Mouse (Mus musculus): ENCODE measurements at regions not wholly inside any gene's neighbourhood (a gene's known extent, or its start where the extent isn't known, plus 50 kb on each side); places are given as distances from the start of the nearest gene placed in this dataset.

DNA sequence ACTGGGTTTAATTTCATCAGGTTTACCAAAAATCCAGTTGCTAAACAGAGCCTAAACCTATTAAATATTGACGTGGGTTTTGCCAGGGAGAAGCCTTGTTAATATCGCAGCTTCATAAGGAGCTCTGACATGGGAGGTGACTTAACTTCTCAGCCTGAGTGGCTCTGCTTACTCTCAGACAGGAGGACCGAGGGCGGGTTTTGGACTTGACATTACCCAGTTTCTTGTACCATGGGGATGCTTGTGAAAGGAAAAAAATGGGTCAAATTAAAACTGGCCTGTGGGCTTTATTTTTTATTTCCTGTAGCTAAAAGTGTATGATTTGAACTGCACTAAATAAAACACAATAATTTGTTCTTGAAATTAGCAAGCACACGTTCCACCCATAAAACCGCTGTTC, 524.9 kb downstream of the Ccdc171 start:
- ATAC-seq: no peak
- no peak for TF ChIP-seq EP300 (IDR thresholded peaks at IDR 0.05)
- 81% methylated on average over 6 of the region's 6 CpGs for whole genome bisulfite sequencing
- no peak overlapping the region for H3K9ac ChIP-seq (replicated peaks; ENCODE audit: low read depth)
- H3K9me3 ChIP-seq (ENCODE audit: low read length): no peaks in the 10 kb centered on the region
- no peak overlapping the region for H3K27ac ChIP-seq (ENCODE audit: low read length)
- no peak overlapping the region for H3K4me3 ChIP-seq (ENCODE audit: low read depth, low read length)
- no peaks in the 10 kb centered on the region for H3K27me3 ChIP-seq (replicated peaks; ENCODE audit: insufficient read depth, low read length)
- no peak for DNase-seq (ENCODE audit: low spot score)
- no peak overlapping the region for H3K4me2 ChIP-seq (replicated peaks; ENCODE audit: low read depth, low read length)
- H3K36me3 ChIP-seq (ENCODE audit: insufficient read depth, low read length): no peaks in the 10 kb centered on the region
- H3K4me1 ChIP-seq (ENCODE audit: insufficient read depth, low read depth, low read length): no peaks in the 10 kb centered on the region

DNA sequence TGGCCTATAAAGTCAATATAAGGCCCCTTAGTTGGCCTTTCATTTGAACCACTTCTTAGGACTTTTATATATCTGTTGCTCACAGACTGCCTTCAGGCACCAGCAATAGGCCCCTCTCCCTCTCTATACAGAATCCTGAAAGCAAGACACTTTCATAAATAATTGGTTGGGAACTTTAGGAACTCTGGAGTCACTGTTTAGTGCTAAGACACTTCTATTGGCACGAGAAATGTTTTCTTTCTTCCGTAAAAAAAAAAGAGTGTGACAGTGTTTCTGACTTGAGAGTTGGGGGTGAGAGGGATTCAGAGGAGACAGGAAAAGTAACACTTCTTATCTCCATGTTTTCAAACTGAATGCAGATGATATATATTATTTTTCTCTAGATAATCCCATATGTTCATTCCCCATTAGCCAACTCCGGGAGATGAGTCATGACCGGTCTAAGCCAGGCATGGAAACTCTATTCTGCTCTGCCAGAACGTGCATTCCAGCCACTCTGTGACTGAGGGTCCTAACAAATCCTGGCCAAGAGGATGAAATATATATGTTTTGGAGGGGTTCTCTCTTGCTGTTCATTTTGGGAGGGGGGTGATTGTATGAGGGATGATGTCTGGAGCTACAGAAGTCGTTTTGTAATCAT, 531.6 kb downstream of the Ccdc171 start:
- Histone ChIP-seq H3K4me1 (ENCODE audit: insufficient read depth, low read depth, low read length) (no peaks in the 10 kb centered on the region), H3K9me3 (ENCODE audit: low read length) (no peaks in the 10 kb centered on the region), H3K36me3 (ENCODE audit: insufficient read depth, low read length) (no peaks in the 10 kb centered on the region), H3K27ac (ENCODE audit: low read length) (no peak overlapping the region), H3K4me3 (ENCODE audit: low read depth, low read length) (no peak overlapping the region), H3K9ac (replicated peaks; ENCODE audit: low read depth) (no peak overlapping the region), H3K27me3 (replicated peaks; ENCODE audit: insufficient read depth, low read length) (no peaks in the 10 kb centered on the region), H3K4me2 (replicated peaks; ENCODE audit: low read depth, low read length) (no peak overlapping the region)
- ATAC-seq: peak; percentile 19; the same call in 1 of the 2 replicates
- DNase-seq (ENCODE audit: low spot score): peak; percentile 46
- WGBS: 46% methylated on average over 6 of the region's 6 CpGs
- TF ChIP-seq EP300 (IDR thresholded peaks at IDR 0.05) (no peak), CTCF (IDR thresholded peaks at IDR 0.05) (no peak)

DNA sequence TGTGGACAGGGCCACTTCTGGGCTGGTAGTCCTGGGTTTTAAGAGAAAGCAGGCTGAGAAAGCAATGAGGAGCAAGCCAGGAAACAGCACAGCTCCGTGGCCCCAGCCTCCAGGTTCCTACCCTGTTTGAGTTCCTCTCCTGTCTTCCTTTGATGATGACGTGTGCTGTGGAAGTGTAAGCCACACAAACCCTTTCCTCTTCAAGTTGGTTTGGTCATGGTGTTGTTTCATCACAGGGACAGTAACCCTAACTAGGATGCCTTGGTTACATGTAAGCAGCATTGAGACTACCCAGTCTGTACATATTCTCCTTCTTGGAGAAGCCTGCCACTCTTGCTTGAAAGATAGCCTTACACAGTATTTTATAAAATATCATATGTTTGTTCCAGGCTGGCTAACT, 534.8 kb downstream of the Ccdc171 start:
- no peaks in the 10 kb centered on the region for H3K9me3 ChIP-seq (ENCODE audit: low read length)
- ATAC-seq (no peak), DNase-seq (ENCODE audit: low spot score) (no peak)
- no peak overlapping the region for H3K4me3 ChIP-seq (ENCODE audit: low read depth, low read length)
- H3K9ac ChIP-seq (replicated peaks; ENCODE audit: low read depth): no peak overlapping the region
- H3K4me1 ChIP-seq (ENCODE audit: insufficient read depth, low read depth, low read length): no peaks in the 10 kb centered on the region
- H3K27me3 ChIP-seq (replicated peaks; ENCODE audit: insufficient read depth, low read length): no peaks in the 10 kb centered on the region
- TF ChIP-seq CTCF (IDR thresholded peaks at IDR 0.05) (no peak), EP300 (IDR thresholded peaks at IDR 0.05) (no peak)
- no peaks in the 10 kb centered on the region for H3K36me3 ChIP-seq (ENCODE audit: insufficient read depth, low read length)
- H3K4me2 ChIP-seq (replicated peaks; ENCODE audit: low read depth, low read length): no peak overlapping the region
- H3K27ac ChIP-seq (ENCODE audit: low read length): no peak overlapping the region
- WGBS: 52% methylated on average over 2 of the region's 2 CpGs

DNA sequence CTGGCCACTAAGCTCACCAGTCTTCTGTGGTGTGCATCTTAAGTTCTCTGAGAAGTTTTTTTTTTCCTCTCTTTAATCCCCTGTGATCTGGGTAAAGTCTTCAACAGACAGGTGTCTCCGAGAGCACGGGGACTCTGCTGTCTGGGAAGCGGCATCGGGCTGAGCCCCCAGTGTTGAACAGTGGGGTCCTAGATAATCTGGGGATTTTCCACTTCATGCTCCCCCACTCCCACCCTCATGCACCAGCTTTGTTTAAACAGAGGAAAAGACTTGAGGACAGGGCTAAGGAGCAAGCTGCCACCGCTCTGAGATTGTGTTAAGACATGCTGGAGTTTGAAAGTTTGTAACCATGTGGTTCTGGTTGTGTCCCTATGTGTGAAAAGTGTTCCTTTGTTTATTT, 538.4 kb downstream of the Ccdc171 start:
- TF ChIP-seq EP300 (IDR thresholded peaks at IDR 0.05) (no peak), CTCF (IDR thresholded peaks at IDR 0.05) (no peak)
- Histone ChIP-seq H3K9me3 (ENCODE audit: low read length) (no peaks in the 10 kb centered on the region), H3K4me3 (ENCODE audit: low read depth, low read length) (no peak overlapping the region), H3K9ac (replicated peaks; ENCODE audit: low read depth) (no peak overlapping the region), H3K27me3 (replicated peaks; ENCODE audit: insufficient read depth, low read length) (no peaks in the 10 kb centered on the region), H3K4me1 (ENCODE audit: insufficient read depth, low read depth, low read length) (no peaks in the 10 kb centered on the region), H3K4me2 (replicated peaks; ENCODE audit: low read depth, low read length) (no peak overlapping the region), H3K36me3 (ENCODE audit: insufficient read depth, low read length) (no peaks in the 10 kb centered on the region), H3K27ac (ENCODE audit: low read length) (no peak overlapping the region)
- DNase-seq (ENCODE audit: low spot score): no peak
- 62% methylated on average over 5 of the region's 5 CpGs for WGBS
- no peak for ATAC-seq

DNA sequence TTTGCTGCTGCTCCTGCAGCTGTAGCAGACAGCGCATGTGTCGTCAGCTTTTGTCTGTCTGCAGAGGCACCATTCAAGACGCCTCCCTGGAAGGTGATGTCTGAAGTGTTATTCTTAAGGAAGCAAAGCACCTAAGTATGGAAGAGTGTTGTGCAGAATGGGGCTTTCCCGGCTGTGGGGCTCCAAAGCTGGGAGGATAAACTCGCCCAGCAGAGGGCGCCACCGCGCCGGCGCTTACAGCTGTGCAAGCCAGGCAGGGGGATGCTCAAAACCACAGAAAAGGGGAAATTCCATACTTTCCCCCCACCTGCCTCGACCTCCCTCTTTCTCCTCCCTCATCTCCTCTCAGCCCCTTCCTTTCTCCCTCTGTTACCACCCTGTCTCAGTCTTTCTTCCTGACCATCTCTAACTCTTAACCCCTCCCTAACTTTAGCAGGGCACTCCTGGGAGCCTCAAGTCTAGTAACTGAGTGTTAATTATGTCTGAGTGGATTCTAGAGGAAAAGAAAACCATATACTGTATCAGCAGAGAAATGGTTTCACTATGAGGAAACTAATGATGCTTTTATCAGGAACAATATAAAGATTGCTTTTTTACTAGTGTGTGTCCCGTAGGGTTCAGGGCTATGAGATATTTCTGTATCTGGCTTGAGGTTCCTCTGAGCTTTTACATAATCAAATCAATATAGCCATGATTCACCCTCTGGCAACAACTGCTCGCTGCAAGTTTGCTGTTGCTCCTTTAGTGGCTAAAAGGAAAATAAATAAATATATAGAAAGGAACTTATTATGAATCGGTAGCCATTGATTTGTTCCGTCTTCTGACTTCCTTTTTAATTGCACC, 539.5 kb downstream of the Ccdc171 start:
- peak; percentile 60 for ATAC-seq
- TF ChIP-seq CTCF (IDR thresholded peaks at IDR 0.05) (peak; percentile 87), EP300 (IDR thresholded peaks at IDR 0.05) (no peak)
- H3K27me3 ChIP-seq (replicated peaks; ENCODE audit: insufficient read depth, low read length): no peaks in the 10 kb centered on the region
- no peak overlapping the region for H3K27ac ChIP-seq (ENCODE audit: low read length)
- WGBS: 16% methylated on average over 15 of the region's 15 CpGs
- no peaks in the 10 kb centered on the region for H3K9me3 ChIP-seq (ENCODE audit: low read length)
- peak; percentile 57 for DNase-seq (ENCODE audit: low spot score)
- H3K4me3 ChIP-seq (ENCODE audit: low read depth, low read length): no peak overlapping the region
- no peak overlapping the region for H3K4me2 ChIP-seq (replicated peaks; ENCODE audit: low read depth, low read length)
- no peaks in the 10 kb centered on the region for H3K36me3 ChIP-seq (ENCODE audit: insufficient read depth, low read length)
- no peak overlapping the region for H3K9ac ChIP-seq (replicated peaks; ENCODE audit: low read depth)
- no peaks in the 10 kb centered on the region for H3K4me1 ChIP-seq (ENCODE audit: insufficient read depth, low read depth, low read length)

DNA sequence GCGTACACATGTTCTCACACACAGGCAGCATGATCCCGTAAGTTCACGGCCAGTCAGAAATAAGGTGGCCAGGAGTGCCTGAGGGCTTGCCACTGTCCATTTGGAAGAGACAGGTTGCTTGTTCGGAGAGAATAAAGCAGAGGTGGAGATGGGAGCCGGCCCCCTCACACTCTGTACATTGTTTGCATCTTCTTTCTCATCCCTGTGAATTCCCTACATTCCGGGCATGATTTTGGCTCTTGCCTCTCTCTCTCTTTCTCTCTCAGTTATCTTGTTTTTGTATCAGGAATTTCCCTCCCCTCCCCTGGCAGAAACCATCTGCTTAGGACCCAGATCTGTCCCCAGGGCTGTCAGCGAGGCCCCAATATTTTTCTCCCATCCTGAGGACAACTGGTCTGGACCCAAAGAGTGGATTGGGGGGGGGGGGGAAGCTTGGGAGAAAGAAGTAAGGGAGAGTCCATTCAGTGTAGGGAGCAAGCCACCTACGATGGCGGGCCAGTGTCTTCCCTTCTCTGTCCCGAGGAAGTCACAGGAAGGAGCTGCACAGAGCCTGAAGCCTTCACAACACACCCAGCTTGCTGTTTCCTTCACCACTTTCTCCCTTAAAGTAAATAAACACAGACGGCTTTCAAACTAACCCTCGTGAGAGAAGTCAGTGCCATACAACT, 540.2 kb downstream of the Ccdc171 start:
- no peaks in the 10 kb centered on the region for H3K9me3 ChIP-seq (ENCODE audit: low read length)
- no peaks in the 10 kb centered on the region for H3K36me3 ChIP-seq (ENCODE audit: insufficient read depth, low read length)
- no peaks in the 10 kb centered on the region for H3K4me1 ChIP-seq (ENCODE audit: insufficient read depth, low read depth, low read length)
- ATAC-seq (no peak), DNase-seq (ENCODE audit: low spot score) (no peak)
- H3K4me2 ChIP-seq (replicated peaks; ENCODE audit: low read depth, low read length): no peak overlapping the region
- TF ChIP-seq EP300 (IDR thresholded peaks at IDR 0.05): no peak
- TF ChIP-seq CTCF (IDR thresholded peaks at IDR 0.05): no peak
- H3K27me3 ChIP-seq (replicated peaks; ENCODE audit: insufficient read depth, low read length): no peaks in the 10 kb centered on the region
- 31% methylated on average over 12 of the region's 12 CpGs for WGBS
- H3K4me3 ChIP-seq (ENCODE audit: low read depth, low read length): no peak overlapping the region
- no peak overlapping the region for H3K9ac ChIP-seq (replicated peaks; ENCODE audit: low read depth)
- no peak overlapping the region for H3K27ac ChIP-seq (ENCODE audit: low read length)

All from lung, postnatal 0 days (tissue).